Mouse (Mus musculus) ovary, postnatal 36 days (tissue): ENCODE measurements around the gene Prrx1.

Experiments
- DNase-seq: peaks from one replicate; pipeline ENCODE4 v3.0.0; 2022; ENCODE audit warnings: low spot score, mixed read lengths

Gene Prrx1

GRCm38 (mm10) chr1:163313101-163313773 lies at the start of gene Prrx1:
Gene Prrx1, minus strand, starts transcription at chr1:163313710.
- peak; percentile 10 for DNase-seq

- no peak for DNase-seq
Measured at GRCm38 (mm10) chr1:163362202-163362601, 48.7 kb upstream of the Prrx1 start.

- no peak for DNase-seq
Measured at GRCm38 (mm10) chr1:163361376-163361775, 47.9 kb upstream of the Prrx1 start.

GRCm38 (mm10) chr1:163360796-163361195 lies 47.3 kb upstream of the Prrx1 start:
- DNase-seq, result no peak

GRCm38 (mm10) chr1:163359521-163359920 lies 46.0 kb upstream of the Prrx1 start:
- no peak for DNase-seq

- no peak for DNase-seq
Measured at GRCm38 (mm10) chr1:163358165-163358564, 44.7 kb upstream of the Prrx1 start.

- no peak for DNase-seq
Measured at GRCm38 (mm10) chr1:163357733-163358132, 44.2 kb upstream of the Prrx1 start.

- DNase-seq, result no peak
Measured at GRCm38 (mm10) chr1:163356167-163356566, 42.7 kb upstream of the Prrx1 start.

- no peak for DNase-seq
Measured at GRCm38 (mm10) chr1:163355626-163356156, 42.2 kb upstream of the Prrx1 start.

- no peak for DNase-seq
Measured at GRCm38 (mm10) chr1:163350988-163351387, 37.5 kb upstream of the Prrx1 start.

GRCm38 (mm10) chr1:163345541-163345940 lies 32.0 kb upstream of the Prrx1 start:
- DNase-seq, result no peak

GRCm38 (mm10) chr1:163344931-163345330 lies 31.4 kb upstream of the Prrx1 start:
- DNase-seq, result no peak

- DNase-seq, result no peak
Measured at GRCm38 (mm10) chr1:163339219-163339561, 25.7 kb upstream of the Prrx1 start.

GRCm38 (mm10) chr1:163338525-163339218 lies 25.2 kb upstream of the Prrx1 start:
- DNase-seq, result no peak

GRCm38 (mm10) chr1:163337821-163338220 lies 24.3 kb upstream of the Prrx1 start:
- no peak for DNase-seq

- no peak for DNase-seq
Measured at GRCm38 (mm10) chr1:163327279-163327678, 13.8 kb upstream of the Prrx1 start.

- no peak for DNase-seq
Measured at GRCm38 (mm10) chr1:163319669-163320571, 6.4 kb upstream of the Prrx1 start.

- DNase-seq, result no peak
Measured at GRCm38 (mm10) chr1:163316920-163317319, 3.4 kb upstream of the Prrx1 start.

GRCm38 (mm10) chr1:163314829-163315301 lies 1.4 kb upstream of the Prrx1 start:
- peak; percentile 5 for DNase-seq

GRCm38 (mm10) chr1:163313921-163314725 lies 613 bp upstream of the Prrx1 start:
- no peak for DNase-seq
